Comparison of ENCODE assay signal across 16 mouse cellular contexts in the genomic region with DNA sequence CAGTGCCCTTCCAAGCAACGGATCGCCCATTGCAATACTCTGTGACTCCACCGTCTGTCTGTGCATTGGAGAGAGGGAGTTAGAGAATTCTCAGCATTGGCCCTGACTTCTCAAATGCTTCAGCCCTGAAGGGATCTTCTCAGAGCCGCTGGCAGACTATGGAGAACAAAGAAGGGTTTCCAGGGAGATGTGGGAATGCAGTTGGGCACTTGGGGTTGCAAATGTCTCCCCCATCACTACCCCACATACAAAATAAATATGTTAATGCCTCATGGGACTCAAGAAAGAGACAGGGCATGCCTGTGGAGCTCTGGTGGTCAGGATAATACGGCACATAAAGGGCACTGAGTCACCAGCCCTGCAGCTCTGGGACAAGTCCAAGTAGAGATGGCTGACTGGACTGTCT. TPM values are rescaled to one million over a fixed set of nuclear protein-coding genes. Genes with fewer than 3 reads are reported as not detected.
DNase-seq lines count a peak whose midpoint lies in the region; ATAC-seq lines count a peak whose summit lies in the region.
"Had no signal": no experiment of that assay in that cellular context is flagged by ENCODE, and none has a peak within 500 bp of the region (broad histone marks: within the 10 kb centered on the region; RNA-seq: fewer than 3 reads in every experiment).

No protein-coding gene starts in this region.

- 0 out of 2 replicates have a peak, but pooled peaks have one; percentile 27 for ATAC-seq in forebrain, embryonic 12.5 days (ENCODE audit: low FRiP score)
- ATAC-seq in hindbrain, embryonic 14.5 days (ENCODE audit: low FRiP score): peak; percentile 80
- ATAC-seq in midbrain, embryonic 16.5 days: peak; percentile 86
- ATAC-seq: inflammation-experienced regulatory T-cells, adult 6 months; Patski had no signal

- H3K36me3 ChIP-seq in forebrain, embryonic 12.5 days (replicated peaks): no peaks in the 10 kb centered on the region
- no peaks in the 10 kb centered on the region for H3K36me3 ChIP-seq in hindbrain, embryonic 14.5 days (replicated peaks; ENCODE audit: control insufficient read depth, insufficient read depth)
- no peaks in the 10 kb centered on the region for H3K36me3 ChIP-seq in midbrain, embryonic 16.5 days (ENCODE audit: control insufficient read depth, insufficient read depth, low read length)
- H3K36me3 ChIP-seq: embryonic facial prominence, embryonic 13.5 days; limb, embryonic 12.5 days had no signal

- H3K9ac ChIP-seq in forebrain, embryonic 12.5 days: no peak overlapping the region
- H3K9ac ChIP-seq in hindbrain, embryonic 14.5 days: no peak overlapping the region
- no peak overlapping the region for H3K9ac ChIP-seq in midbrain, embryonic 16.5 days (ENCODE audit: low read depth, low read length)
- H3K9ac ChIP-seq: embryonic facial prominence, embryonic 13.5 days; limb, embryonic 12.5 days had no signal

- peak; percentile 9 for DNase-seq in embryo, embryonic 10 days (ENCODE audit: low spot score)
- no peak for DNase-seq in embryo, embryonic 9.5 days (ENCODE audit: extremely low spot score)
- DNase-seq in hindbrain, embryonic 14.5 days (ENCODE audit: low spot score): peak; percentile 53
- DNase-seq in right cerebral cortex, adult 2 months (ENCODE audit: low spot score in 2 of 2): no peak
- no peak for DNase-seq in cerebellum, postnatal 10 days
- no peak for DNase-seq in frontal cortex, postnatal 36 days (ENCODE audit: low spot score in 2 of 2)
- DNase-seq: cerebellum, adult 8-10 months; layer of hippocampus, postnatal 36 days; lung, adult 18-20 months; right cerebral cortex, postnatal 14 days had no signal

- no peak overlapping the region for H3K4me3 ChIP-seq in forebrain, embryonic 12.5 days (replicated peaks)
- no peak overlapping the region for H3K4me3 ChIP-seq in hindbrain, embryonic 14.5 days (replicated peaks; ENCODE audit: low read length)
- no peak overlapping the region for H3K4me3 ChIP-seq in midbrain, embryonic 16.5 days (ENCODE audit: low read depth, low read length)
- H3K4me3 ChIP-seq: embryonic facial prominence, embryonic 13.5 days; limb, embryonic 12.5 days had no signal

- no peak overlapping the region for H3K27ac ChIP-seq in forebrain, embryonic 12.5 days
- peak overlapping the region; percentile 82 for H3K27ac ChIP-seq in hindbrain, embryonic 14.5 days
- peak overlapping the region; percentile 79 for H3K27ac ChIP-seq in midbrain, embryonic 16.5 days (ENCODE audit: low read length)
- H3K27ac ChIP-seq: embryonic facial prominence, embryonic 13.5 days; limb, embryonic 12.5 days had no signal

- no peak overlapping the region; the same call in 1 of the 2 replicates for H3K4me2 ChIP-seq in forebrain, embryonic 12.5 days
- no peak overlapping the region for H3K4me2 ChIP-seq in hindbrain, embryonic 14.5 days (replicated peaks)
- H3K4me2 ChIP-seq in midbrain, embryonic 16.5 days (ENCODE audit: low read length): no peak overlapping the region
- H3K4me2 ChIP-seq: embryonic facial prominence, embryonic 13.5 days; limb, embryonic 12.5 days had no signal

- 42% methylated on average over 5 of the region's 5 CpGs for WGBS in forebrain, embryonic 12.5 days
- WGBS in hindbrain, embryonic 14.5 days: 12% methylated on average over 5 of the region's 5 CpGs
- 13% methylated on average over 5 of the region's 5 CpGs for WGBS in midbrain, embryonic 16.5 days

- H3K27me3 ChIP-seq in forebrain, embryonic 12.5 days: peaks cover 3% of the 10 kb centered on the region
- no peaks in the 10 kb centered on the region for H3K27me3 ChIP-seq in hindbrain, embryonic 14.5 days (ENCODE audit: control insufficient read depth, insufficient read depth, low read length)
- no peaks in the 10 kb centered on the region for H3K27me3 ChIP-seq in midbrain, embryonic 16.5 days (ENCODE audit: control insufficient read depth, insufficient read depth, low read depth, low read length)
- H3K27me3 ChIP-seq: embryonic facial prominence, embryonic 13.5 days; Patski had no signal

- no peaks in the 10 kb centered on the region for H3K9me3 ChIP-seq in forebrain, embryonic 12.5 days
- H3K9me3 ChIP-seq in hindbrain, embryonic 14.5 days (ENCODE audit: control insufficient read depth, low read length): no peaks in the 10 kb centered on the region
- no peaks in the 10 kb centered on the region for H3K9me3 ChIP-seq in midbrain, embryonic 16.5 days (replicated peaks; ENCODE audit: control insufficient read depth, low read length, poor library complexity, severe bottlenecking)
- H3K9me3 ChIP-seq: embryonic facial prominence, embryonic 13.5 days; limb, embryonic 12.5 days had no signal

- peaks cover 11% of the 10 kb centered on the region; the same call in 1 of the 2 replicates for H3K4me1 ChIP-seq in forebrain, embryonic 12.5 days
- H3K4me1 ChIP-seq in hindbrain, embryonic 14.5 days (replicated peaks; ENCODE audit: control insufficient read depth, insufficient read depth, low read length): no peaks in the 10 kb centered on the region
- no peaks in the 10 kb centered on the region for H3K4me1 ChIP-seq in midbrain, embryonic 16.5 days (ENCODE audit: control insufficient read depth, insufficient read depth, low read length)
- H3K4me1 ChIP-seq: embryonic facial prominence, embryonic 13.5 days; limb, embryonic 12.5 days had no signal

RNA-seq across cellular contexts. Expression of gene Aldh1l1, which starts 55.1 kb away (rescaled TPM):
- polyA plus RNA-seq in forebrain, embryonic 12.5 days (2016; fragmentation: Nextera tagmentation; extraction: Ambion mirVana): 2.0 TPM in 2 replicates
- 47.0 and 53.8 TPM in 2 replicates for polyA plus RNA-seq in hindbrain, embryonic 14.5 days (2014; fragmentation: Nextera tagmentation; extraction: Ambion mirVana)
- 46.5 and 72.2 TPM in 2 replicates for polyA plus RNA-seq in midbrain, embryonic 16.5 days (2015; fragmentation: Nextera tagmentation; extraction: Ambion mirVana)

Comparison
In these comparisons a context has a peak if more than half of its experiments do, and no peak if none do; other contexts are left out.
1. DNase-seq: peak in embryo, embryonic 10 days (single experiment) and hindbrain, embryonic 14.5 days (single experiment); none in embryo, embryonic 9.5 days (single experiment), right cerebral cortex, adult 2 months (0 of 2), cerebellum, postnatal 10 days (0 of 2) and frontal cortex, postnatal 36 days (0 of 2).
2. ATAC-seq: peak in every context shown above with its lines; median percentile 86 in midbrain, embryonic 16.5 days; 80 in hindbrain, embryonic 14.5 days; 27 in forebrain, embryonic 12.5 days.
3. RNA of gene Aldh1l1, which starts 55.1 kb away (polyA plus RNA-seq): 46.5 to 72.2 TPM in midbrain, embryonic 16.5 days and 47.0 to 53.8 TPM in hindbrain, embryonic 14.5 days; 2.0 TPM in forebrain, embryonic 12.5 days; every median in the first group is over 10 times any median in the second.